Mouse (Mus musculus) G1E (cell line): Measurements from ENCODE around the gene Crip3.

ENCODE experiments used
- CTCF ChIP-seq: IDR thresholded peaks from 2 replicates; pipeline ENCODE4 v1.5.1; 2012; ENCODE audit warnings: low read depth, low read length, inconsistent platforms, mixed read lengths
- GATA1 ChIP-seq: IDR thresholded peaks from 2 replicates; pipeline ENCODE4 v1.6.1; 2012; ENCODE audit warnings: borderline replicate concordance, low read length, inconsistent platforms, mixed read lengths
- GATA2 ChIP-seq: IDR thresholded peaks from 2 replicates; pipeline ENCODE4 v1.6.1; 2012; ENCODE audit warnings: low read depth, low read length, inconsistent platforms, borderline replicate concordance

DNA sequence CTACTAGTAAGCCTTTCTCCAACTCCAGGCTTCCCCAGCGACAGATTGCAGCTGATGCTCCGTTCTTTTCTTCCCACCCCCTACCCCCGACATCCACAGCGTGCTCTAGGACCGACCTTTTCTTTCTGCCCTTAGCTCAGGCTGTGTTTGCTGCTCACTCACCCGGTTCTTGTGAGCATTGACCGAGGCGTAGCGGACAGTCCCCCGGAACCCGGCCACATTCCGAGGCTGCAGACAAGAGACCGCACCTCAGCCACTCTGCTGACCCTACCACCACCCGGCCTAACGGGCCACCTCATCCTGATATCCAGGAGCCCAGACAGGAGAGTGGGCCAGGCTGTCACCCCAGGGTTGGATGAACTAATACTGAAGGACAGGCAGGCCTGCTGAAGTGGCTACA is 48.6 kb downstream of the Crip3 start:
- no peak for TF ChIP-seq CTCF
- TF ChIP-seq GATA2, result no peak
- TF ChIP-seq GATA1, result no peak
